Mouse (Mus musculus): Measurements from ENCODE around the gene Cdh13.

Gene Cdh13

DNA sequence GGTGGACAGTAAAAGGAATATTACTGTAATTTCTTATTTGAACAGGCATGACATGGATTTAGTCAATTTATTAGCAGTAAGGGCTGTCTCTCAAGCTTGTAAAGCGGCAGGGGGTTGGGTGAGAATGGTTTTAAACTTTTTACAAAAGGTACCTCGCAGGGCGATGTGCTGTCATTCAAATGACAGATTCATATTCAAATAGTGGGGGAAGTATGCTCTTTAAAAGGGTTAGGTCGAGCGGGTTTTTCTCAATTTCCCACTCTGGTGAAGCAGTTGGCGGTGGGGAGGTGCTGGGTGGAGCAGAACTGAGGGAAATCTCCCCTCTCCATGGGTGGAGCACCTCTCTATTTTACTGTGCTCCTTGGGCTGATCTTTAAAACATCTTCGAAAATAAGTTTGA lies 513.0 kb downstream of the Cdh13 start:
- DNase-seq (ENCODE audit: low read depth, low spot score) = no peak

DNA sequence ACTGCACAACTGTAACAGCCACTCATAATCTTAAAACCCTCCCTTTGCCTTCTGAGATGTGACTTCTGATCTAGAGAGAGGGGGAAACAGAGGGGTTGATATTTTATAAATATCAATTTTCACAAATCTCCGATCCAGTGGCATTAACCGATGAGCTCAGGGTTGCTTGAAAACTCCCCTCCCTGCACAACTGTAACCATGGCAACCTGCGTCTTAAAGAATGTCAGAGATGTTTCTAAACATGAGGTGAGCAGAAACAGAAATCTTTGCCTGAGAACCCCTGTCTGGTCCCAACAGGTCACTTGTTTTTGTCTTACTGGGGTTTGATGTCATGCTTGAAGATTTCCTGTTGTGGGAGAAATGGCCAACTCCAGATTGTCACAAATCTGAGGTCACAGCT lies 513.6 kb downstream of the Cdh13 start:
- no peak for DNase-seq (ENCODE audit: low read depth, low spot score)

DNA sequence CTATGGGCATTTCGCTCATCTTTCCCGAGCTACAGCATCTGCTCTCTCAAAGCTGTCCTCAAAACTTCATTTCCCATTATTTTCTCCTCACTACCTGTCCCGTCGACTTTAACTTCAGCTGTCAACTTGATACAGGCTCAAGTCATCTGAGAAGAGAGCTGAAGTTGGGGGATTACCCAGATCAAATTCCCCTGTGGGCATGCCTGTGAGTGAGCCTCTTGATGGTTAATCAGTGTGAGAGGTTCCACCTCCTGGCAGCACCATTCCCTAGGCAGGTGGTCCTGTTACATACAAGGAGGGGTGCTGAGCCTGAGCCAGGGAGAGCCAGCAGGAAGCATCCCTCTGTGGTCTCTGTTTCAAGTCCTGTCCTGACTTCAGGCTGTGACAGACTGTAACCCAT lies 519.6 kb downstream of the Cdh13 start:
- no peak for DNase-seq (ENCODE audit: low read depth, low spot score)

DNA sequence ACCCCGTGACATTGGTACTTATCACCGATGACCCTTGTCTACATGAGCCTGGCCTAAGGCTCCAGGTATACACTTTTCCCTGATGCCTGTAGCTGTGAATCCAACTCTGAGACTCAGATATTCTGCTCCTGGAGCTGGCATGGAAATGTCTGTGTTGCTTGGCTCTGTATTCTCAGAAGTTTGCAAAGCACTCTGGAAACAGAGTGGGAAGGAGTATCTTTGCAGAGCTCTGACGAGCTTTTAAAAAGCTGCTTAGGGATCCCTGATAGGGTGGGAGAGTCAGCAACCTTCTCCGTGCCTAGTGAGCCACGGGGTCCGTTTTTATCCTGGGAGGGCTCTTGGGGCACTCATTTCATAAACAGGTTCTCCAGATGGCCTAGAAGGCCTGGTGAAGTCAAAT lies 526.1 kb downstream of the Cdh13 start:
- no peak for DNase-seq (ENCODE audit: low read depth, low spot score)

DNA sequence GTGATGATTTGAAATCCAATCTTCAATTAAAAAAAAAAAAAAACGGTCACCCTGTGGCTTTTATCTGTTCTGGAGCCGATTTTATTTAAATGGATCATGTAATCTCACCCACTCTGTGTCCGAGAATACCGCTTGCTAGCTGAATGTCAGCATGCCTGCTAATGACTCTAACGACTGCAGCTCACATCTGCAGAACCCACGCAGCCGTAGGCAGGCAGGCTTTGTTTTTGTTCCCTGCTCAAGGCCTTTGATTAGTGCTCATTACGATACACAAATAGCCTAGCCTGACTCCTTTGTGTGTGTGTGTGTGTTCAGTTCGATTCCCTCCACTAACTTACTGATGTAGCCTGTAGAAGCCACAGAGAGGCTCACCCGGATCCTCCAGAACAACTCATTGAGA lies 531.5 kb downstream of the Cdh13 start:
- DNase-seq (ENCODE audit: low read depth, low spot score) = no peak

DNA sequence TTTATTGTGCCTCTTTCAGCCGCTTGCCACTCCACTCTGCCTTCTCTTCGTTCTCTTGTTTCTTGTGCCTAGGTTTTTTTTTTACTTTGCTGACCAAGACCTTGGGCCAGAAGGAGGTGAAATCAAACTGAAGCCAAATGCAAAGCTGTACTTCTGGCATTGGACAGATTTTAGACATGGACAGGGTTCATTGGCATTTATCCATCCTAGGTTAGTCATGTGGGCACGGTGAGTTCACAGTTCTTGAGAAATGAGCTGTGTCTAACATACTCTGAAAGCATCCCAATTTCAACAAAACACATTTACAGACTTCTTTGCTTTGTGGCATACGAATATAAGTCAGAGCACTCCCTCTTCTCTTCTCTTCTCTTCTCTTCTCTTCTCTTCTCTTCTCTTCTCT lies 543.2 kb downstream of the Cdh13 start:
- DNase-seq (ENCODE audit: low read depth, low spot score) = no peak

DNA sequence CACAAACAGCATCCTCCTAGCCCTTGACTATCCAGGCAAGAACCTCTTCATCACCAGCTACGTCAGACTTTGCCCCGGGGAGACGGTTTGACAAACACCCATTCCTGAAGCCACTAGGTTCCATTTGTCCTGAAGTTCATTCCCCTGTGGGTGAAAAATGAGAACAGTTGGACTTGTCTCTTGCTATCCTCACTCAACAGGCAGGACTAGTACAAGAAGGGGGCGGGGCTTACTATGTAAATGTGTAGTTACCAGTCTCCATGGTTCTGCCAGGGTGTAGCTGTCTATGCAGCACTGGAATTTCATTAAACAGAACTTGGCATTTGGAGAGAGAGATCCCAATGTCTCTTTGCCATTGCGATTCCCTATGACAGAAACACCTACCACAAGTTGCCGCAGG lies 544.2 kb downstream of the Cdh13 start:
- no peak for DNase-seq (ENCODE audit: low read depth, low spot score)

DNA sequence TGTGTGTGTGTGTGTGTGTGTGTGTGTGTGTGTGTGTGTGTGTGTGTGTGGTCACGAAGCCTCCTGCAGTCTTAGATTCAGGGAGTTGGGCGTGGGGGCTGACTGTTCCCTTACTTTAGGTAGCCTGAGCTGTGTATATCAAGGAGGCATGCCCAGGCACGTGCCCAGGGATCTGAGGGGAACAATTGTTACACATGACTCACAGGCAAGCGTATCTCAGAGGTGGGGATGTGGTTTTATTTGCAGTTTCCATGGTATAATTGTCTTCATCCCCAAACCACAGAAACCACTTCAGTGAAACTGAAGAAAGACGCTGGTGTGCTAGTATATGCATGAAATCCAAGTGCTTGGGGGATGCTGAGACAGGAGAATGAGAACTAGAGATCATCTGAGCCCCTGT lies 546.8 kb downstream of the Cdh13 start:
- DNase-seq (ENCODE audit: low read depth, low spot score) = no peak

DNA sequence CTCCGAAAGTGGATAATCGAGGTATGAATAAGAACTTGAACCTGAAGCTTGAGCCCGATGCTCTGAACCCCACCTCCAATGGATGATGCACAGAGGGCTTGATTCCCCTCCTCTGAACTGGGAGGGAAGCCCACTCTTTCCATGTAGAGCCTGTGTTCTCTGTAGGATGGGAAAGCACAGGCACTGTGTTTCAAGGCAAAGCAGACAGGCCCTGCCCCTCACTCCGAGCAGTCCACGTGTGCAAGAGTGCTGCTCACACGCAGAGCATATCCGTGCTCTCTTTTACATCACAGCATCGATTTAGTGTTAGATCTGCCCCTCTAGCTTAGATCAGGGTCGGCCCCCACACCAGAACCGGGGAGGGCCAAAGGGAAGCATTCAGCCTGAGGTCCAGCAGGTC lies 547.5 kb downstream of the Cdh13 start:
- no peak for DNase-seq (ENCODE audit: low read depth, low spot score)

DNA sequence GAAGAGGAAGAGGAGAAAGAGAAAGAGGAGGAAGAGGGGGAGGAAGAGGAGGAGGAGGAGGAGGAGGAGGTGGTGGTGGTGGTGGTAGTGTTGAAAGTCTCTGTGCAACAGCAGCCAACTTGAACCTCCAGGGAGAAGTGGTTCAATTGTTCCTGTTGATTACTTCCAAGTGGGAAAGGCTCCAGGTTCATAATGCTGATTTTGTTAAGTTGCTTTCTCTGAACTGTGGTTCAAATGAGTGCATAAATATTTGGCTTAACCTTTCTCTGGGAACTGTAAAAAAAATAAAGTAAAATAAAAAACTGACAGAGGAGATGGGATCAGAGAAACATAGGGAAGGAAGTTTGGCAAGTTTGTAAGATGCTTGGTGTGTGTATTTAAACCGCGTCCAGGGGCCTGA lies 555.3 kb downstream of the Cdh13 start:
- DNase-seq (ENCODE audit: low read depth, low spot score) = no peak

DNA sequence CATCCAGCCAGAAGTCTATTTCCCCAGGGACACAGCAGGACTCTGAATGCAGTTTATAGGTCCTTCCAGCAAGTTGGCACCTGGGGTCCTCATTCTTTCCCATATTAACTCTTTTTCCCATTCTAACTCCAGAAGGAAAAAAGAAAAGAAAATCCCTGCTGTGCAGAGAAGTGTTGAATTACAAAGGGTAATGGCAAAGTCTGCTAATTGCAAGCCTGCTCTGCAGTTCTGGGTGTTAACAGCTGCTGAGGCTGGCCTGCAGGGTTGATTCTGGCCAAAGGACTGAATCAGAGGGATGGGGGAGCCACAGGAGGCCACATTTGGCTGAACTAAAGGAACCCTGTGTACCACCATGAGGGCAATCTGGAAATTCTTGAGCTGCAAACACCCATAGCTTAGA lies 562.2 kb downstream of the Cdh13 start:
- peak; percentile 67 for DNase-seq (ENCODE audit: low read depth, low spot score)

DNA sequence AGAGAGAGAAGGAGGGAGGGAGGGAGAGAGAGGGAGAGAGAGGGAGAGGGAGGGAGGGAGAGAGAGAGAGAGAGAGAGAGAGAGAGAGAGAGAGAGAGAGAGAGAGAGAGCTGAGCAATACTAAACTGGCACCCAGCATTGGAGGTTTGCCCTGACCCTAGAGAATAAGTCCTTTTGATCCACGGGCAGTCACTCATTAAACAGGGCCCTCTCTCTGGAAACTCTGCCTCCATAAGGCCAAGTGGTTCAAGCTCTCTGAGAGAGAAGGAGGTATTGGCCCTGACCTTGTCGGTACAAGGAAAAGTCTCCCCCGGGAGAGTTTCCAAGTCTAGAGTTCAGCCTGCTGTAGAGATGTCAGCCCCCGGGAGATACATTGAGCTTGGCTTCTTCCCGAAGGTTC lies 564.5 kb downstream of the Cdh13 start:
- no peak for DNase-seq (ENCODE audit: low read depth, low spot score)

DNA sequence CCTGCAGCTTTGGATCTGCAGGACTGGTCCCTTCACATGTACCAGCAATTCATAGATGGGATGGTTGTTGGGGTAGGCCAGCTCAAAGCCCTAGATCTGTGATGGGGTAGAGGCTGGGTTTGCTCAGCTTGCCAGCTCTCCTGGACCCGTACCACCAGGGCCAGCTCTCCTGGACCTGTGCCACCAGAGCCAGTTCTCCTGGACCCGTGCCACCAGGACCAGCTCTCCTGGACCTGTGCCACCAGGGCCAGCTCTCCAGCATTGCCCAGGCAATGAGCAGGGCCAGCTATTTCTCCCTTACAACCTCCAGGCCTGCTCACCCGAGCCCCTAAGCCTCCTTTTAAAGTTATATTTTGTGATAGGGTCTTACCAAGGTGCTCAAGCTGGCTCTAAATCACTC lies 566.0 kb downstream of the Cdh13 start:
- DNase-seq (ENCODE audit: low read depth, low spot score) = no peak

DNA sequence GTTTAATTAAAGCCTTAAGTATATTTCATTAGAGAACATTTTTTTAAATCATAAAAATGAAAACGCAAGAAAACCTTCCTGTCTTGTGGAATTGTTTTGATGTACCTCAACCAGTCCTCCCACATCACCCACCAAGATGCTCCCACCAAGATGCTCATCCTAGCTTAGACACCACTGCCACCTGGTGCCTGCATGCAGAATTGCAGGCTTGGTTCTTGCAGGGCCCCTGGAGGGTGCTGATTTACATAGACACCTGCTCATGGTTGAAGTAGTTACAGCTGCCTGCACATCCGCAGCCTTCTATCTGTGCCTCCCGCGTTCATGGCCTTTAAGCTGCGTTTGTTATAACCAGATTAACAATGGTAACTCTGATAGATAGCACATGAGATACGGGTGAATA lies 566.8 kb downstream of the Cdh13 start:
- DNase-seq (ENCODE audit: low read depth, low spot score) = peak; percentile 77

DNA sequence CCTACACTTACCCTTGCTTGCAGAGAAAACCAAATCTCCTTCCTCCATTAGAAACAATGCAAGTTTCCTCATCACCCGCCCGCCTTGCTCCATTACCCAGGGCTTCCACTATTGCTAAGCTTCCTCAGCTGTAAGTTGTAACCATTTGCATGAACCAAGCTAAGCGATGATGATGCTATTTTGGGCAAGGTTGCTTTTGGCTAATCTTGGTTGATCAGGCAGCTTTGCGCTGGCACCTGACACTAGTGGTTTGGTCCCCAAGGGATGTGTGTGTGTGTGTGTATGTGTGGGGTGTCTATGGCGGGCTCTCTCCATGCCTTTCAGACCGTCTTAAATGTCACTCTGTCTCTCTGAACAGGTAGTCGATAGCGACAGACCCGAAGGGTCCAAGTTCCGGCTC lies 567.8 kb downstream of the Cdh13 start:
- no peak for DNase-seq (ENCODE audit: low read depth, low spot score)

DNA sequence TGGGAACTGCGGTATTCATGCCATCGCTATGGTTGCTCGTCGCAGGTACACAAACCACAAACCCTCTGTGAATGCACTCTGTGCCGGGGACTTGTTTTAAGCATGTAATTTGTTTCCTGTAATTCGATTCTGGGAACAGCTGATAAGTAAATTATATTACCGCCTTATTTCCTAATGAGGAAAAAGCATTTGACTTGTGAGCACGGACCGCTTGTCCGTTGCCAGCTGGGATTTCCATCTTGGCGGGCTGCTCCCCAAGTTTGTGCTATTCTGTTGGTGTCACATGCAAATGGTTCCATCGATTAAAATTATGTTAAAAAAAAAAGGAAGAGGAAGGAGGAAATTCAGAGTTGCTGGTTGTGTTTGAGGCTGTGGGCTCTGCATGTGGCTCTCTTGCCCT lies 569.3 kb downstream of the Cdh13 start:
- no peak for DNase-seq (ENCODE audit: low read depth, low spot score)

DNA sequence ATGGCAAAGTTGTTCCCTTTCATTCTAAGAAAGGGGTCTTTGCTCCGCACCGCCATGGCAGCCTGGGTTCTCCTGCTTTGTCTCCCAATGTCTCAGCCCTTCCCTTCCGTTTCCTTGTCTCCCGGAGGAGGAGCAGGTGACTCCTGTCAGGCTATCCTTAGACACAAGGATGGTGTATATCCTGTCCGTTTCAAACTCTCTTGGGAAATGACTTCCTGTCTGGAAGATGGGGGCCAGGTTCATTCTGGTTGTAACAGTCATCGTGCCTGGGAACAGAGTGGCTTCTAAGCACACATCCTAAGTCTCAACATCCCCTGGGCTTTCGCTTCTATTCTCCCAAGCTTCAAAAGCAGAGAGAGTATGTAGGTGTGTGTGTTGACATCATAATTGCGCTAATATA lies 571.1 kb downstream of the Cdh13 start:
- no peak for DNase-seq (ENCODE audit: low read depth, low spot score)

DNA sequence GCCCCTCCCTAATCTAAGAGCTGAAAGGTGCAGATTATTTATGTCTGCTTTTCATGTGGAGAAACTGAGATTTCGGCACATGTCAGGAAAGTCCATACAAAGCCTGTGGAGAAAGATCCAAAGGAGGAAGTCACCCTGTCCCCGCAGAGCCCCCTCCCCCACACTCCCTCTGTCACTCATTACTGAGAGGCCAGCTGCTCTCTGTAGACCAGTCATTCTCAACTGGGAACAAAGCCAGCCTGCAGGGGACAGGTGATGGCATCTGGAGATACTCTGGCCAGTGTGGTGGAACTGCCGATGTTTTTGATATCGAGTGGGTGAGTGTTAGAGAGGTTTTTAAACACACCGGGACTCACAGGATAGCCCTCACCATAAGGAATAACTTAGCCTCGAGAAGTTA lies 582.8 kb downstream of the Cdh13 start:
- no peak for DNase-seq (ENCODE audit: low read depth, low spot score)

DNA sequence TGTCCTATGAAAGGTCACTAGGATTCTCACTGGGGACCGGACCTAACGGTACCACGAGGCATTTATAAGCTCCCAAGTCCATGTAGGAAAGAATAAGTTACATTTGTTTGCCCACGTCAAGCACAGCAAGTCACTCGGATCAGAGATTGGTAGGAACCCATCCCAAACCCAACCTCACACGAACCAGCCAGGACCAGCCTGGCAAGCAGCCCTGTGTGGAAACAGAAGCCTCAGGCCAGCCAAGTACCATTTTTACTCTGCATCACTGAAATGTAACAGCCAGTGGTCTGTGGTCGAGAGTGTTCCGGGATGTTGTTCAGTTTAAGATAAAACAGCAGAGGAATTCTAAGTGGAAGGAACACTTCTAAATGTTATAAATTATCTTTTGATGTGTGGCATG lies 587.2 kb downstream of the Cdh13 start:
- no peak for DNase-seq (ENCODE audit: low read depth, low spot score)

DNA sequence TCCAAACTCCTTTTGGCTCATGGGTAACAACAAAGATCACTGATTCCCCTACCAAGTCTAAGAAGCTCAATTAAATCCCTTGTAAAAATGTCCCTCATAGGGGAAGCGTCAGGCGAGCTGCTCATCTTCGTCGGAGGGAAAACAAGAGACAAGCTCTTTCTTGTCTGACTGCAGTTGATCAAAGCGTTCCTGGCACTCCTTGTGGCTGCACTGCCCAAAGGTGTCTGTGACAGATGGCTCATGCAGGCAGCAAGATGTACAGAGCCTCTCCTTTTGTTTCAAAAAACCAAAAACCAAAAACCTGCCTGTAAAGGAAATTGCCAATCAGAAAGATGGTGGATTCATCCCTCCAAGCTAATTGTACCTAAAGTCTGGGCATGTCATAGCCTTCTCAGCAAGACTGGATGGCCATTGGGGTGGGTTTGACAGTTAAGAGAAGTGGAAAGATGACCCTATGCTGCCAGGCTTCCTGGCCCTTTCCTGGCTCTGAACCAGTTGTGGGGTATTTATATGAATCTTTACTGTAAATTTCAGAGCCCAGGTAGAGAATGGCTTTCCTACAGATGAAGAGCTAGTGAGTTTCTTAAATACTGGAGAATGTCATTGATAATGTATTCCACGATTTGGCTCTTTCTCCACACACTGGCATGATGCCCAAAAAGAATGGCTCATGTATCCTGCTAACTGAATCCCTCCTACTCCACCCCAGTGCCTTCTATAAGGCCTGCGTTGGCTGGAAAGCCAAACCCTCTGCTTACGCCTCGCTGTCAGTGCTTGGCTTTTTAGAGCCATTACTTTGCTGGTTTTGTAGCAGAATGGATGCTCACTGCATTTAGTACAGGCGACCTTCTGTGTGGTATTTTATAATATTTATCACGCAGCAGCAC lies 596.6 kb downstream of the Cdh13 start:
- no peak for DNase-seq (ENCODE audit: low read depth, low spot score)

DNA sequence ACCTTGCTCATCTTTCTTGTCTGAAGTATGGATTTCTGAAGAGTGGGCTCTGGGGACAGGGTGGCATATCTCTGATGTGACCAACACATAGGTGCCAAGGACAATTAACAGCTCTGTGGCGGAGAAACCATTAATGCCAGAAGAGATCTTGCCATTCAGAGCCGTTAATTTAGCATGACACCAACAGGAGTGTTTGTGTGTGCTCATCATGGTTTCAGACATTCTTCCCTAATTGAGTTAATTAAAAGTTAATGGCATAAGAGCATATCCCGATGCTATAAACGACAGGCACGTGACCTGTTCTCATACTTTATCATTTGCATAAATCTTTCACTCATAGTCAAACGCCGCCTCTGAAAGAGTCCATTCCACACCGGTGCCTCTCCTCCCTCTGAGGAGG lies 600.8 kb downstream of the Cdh13 start:
- DNase-seq (ENCODE audit: low read depth, low spot score) = no peak

DNA sequence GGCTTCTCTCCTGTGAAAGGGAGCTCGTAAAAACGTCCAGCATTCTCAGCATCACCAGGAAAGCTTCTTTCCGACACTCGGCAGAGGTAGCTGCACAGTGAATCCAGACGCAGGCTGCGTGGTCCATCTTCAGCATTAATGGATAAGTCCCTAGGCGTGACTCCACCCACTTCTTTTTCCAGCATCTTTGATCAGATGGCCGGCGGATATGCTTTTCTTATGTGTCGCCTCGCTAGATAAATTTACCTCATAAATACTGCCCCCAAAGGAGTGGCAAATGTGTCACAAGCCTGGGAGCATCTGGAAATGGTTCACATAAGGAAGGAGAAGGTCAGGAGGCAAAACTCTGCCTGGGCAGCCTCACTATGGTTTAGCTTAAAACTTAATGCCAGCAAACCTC lies 601.5 kb downstream of the Cdh13 start:
- peak; percentile 73 for DNase-seq (ENCODE audit: low read depth, low spot score)

DNA sequence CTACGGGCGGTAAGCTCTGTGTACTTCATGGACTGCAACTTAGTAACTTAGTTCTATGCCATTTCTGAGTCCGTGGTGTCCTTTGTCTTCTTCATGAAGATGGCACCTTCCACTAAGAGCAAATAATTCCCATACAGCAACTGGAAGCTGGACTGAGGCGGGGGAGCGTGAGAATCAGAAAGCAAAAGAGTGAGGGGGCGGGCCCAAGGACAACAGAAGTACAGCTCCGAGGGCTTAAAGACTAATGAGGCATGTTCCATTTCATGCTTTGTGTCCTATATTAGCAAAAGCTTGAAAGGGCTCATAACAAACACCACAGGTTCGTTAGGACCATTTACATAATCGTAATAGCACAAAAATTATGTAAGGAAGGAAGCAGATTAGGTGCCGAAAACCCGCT lies 618.9 kb downstream of the Cdh13 start:
- DNase-seq (ENCODE audit: low read depth, low spot score) = no peak

DNA sequence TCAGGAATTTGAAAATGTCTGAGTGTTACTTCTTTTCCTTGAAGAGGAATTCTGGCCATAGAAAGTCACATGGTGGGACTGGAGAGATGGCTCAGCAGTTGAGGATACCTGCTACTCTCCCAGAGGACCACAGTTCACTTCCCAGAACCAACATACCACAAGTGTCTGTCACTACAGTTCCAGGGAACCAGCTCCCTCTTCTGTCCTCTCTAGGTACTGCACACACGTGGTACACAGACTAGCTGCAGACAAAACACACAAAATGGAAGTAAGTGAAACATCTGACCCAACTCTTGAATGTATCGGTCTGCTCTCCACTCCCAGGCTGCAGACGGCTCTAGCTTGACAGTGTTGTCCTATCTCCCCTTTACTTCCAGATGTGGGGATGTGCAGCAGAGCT lies 633.0 kb downstream of the Cdh13 start:
- DNase-seq (ENCODE audit: low read depth, low spot score) = no peak
